ENCODE assay signal across 7 mouse cellular contexts in genomic region chr2:38926145-38926891, GRCm38 (mm10). TPM values are rescaled to one million over a fixed set of nuclear protein-coding genes. Genes with fewer than 3 reads are reported as not detected.
DNase-seq lines count a peak whose midpoint lies in the region; ATAC-seq and TF ChIP-seq lines count a peak whose summit lies in the region.

No protein-coding gene starts in this region.

- H3K27ac ChIP-seq in embryonic facial prominence, embryonic 12.5 days = peak overlapping the region; percentile 30; the same call in 1 of the 2 replicates
- no peak overlapping the region for H3K27ac ChIP-seq in kidney, adult 2 months (ENCODE audit: insufficient read depth, low read depth, low read length)
- no peak overlapping the region for H3K27ac ChIP-seq in limb, embryonic 12.5 days
- 0 out of 2 replicates have a peak overlapping the region, but pooled peaks have one; percentile 3 for H3K27ac ChIP-seq in midbrain, embryonic 15.5 days
- no peak overlapping the region for H3K27ac ChIP-seq in spleen, adult 2 months (ENCODE audit: insufficient read depth, low read length)

- no peaks in the 10 kb centered on the region for H3K9me3 ChIP-seq in embryonic facial prominence, embryonic 12.5 days
- no peaks in the 10 kb centered on the region for H3K9me3 ChIP-seq in limb, embryonic 12.5 days
- no peaks in the 10 kb centered on the region for H3K9me3 ChIP-seq in midbrain, embryonic 15.5 days

- H3K9ac ChIP-seq in embryonic facial prominence, embryonic 12.5 days = peak overlapping the region; percentile 61
- H3K9ac ChIP-seq in limb, embryonic 12.5 days (replicated peaks) = peak overlapping the region; percentile 65
- H3K9ac ChIP-seq in midbrain, embryonic 15.5 days = peak overlapping the region; percentile 74

- peak overlapping the region; percentile 84 for H3K4me3 ChIP-seq in embryonic facial prominence, embryonic 12.5 days
- H3K4me3 ChIP-seq in kidney, adult 2 months (ENCODE audit: insufficient read depth, low read depth, low read length) = peak overlapping the region; percentile 88
- peak overlapping the region; percentile 83 for H3K4me3 ChIP-seq in limb, embryonic 12.5 days (replicated peaks)
- peak overlapping the region; percentile 61 for H3K4me3 ChIP-seq in midbrain, embryonic 15.5 days
- H3K4me3 ChIP-seq in spleen, adult 2 months (ENCODE audit: extremely low read depth, insufficient read depth, insufficient read length) = peak overlapping the region; percentile 95

- TF ChIP-seq POLR2A in kidney, adult 2 months (IDR thresholded peaks at IDR 0.05; ENCODE audit: low read depth, low read length) = no peak
- TF ChIP-seq POLR2A in spleen, adult 2 months (IDR thresholded peaks at IDR 0.05; ENCODE audit: low read depth, low read length) = no peak

- peak overlapping the region; percentile 96 for H3K4me2 ChIP-seq in embryonic facial prominence, embryonic 12.5 days (replicated peaks)
- peak overlapping the region; percentile 99 for H3K4me2 ChIP-seq in limb, embryonic 12.5 days
- H3K4me2 ChIP-seq in midbrain, embryonic 15.5 days = peak overlapping the region; percentile 98

- peaks cover 11% of the 10 kb centered on the region for H3K4me1 ChIP-seq in embryonic facial prominence, embryonic 12.5 days
- no peaks in the 10 kb centered on the region for H3K4me1 ChIP-seq in kidney, adult 2 months (ENCODE audit: control insufficient read depth, insufficient read depth, low read length)
- H3K4me1 ChIP-seq in limb, embryonic 12.5 days (replicated peaks) = peaks cover 14% of the 10 kb centered on the region
- peaks cover 21% of the 10 kb centered on the region for H3K4me1 ChIP-seq in midbrain, embryonic 15.5 days
- H3K4me1 ChIP-seq in spleen, adult 2 months (ENCODE audit: control insufficient read depth, insufficient read depth, insufficient read length) = peaks cover 5% of the 10 kb centered on the region; the same call in 1 of the 2 replicates

- H3K27me3 ChIP-seq in embryonic facial prominence, embryonic 12.5 days = no peaks in the 10 kb centered on the region
- no peaks in the 10 kb centered on the region for H3K27me3 ChIP-seq in kidney, adult 2 months (replicated peaks; ENCODE audit: control insufficient read depth, insufficient read depth, low read length)
- H3K27me3 ChIP-seq in limb, embryonic 12.5 days = peaks cover 13% of the 10 kb centered on the region
- H3K27me3 ChIP-seq in midbrain, embryonic 15.5 days (replicated peaks) = peaks cover 11% of the 10 kb centered on the region
- peaks cover 16% of the 10 kb centered on the region for H3K27me3 ChIP-seq in spleen, adult 2 months (ENCODE audit: control insufficient read depth, insufficient read depth, low read length)

- under 1% methylated on average over 47 of the region's 53 CpGs for WGBS in embryonic facial prominence, embryonic 12.5 days
- under 1% methylated on average over 49 of the region's 53 CpGs for WGBS in kidney, adult 2 months
- under 1% methylated on average over 50 of the region's 53 CpGs for WGBS in limb, embryonic 12.5 days
- WGBS in midbrain, embryonic 15.5 days = under 1% methylated on average over 36 of the region's 53 CpGs
- under 1% methylated on average over 53 of the region's 53 CpGs for WGBS in spleen, adult 2 months

- H3K36me3 ChIP-seq in embryonic facial prominence, embryonic 12.5 days = no peaks in the 10 kb centered on the region
- H3K36me3 ChIP-seq in kidney, adult 2 months (ENCODE audit: control insufficient read depth, insufficient read depth, low read length) = no peaks in the 10 kb centered on the region
- H3K36me3 ChIP-seq in limb, embryonic 12.5 days = no peaks in the 10 kb centered on the region
- no peaks in the 10 kb centered on the region for H3K36me3 ChIP-seq in midbrain, embryonic 15.5 days (replicated peaks)
- H3K36me3 ChIP-seq in spleen, adult 2 months (ENCODE audit: control insufficient read depth, insufficient read depth, low read length) = no peaks in the 10 kb centered on the region

- ATAC-seq in embryonic facial prominence, embryonic 12.5 days (ENCODE audit: insufficient number of reproducible peaks, insufficient read depth, low FRiP score, low TSS enrichment) = peak; percentile 93
- peak; percentile 94 for ATAC-seq in limb, embryonic 12.5 days (ENCODE audit: insufficient number of reproducible peaks, insufficient read depth, low FRiP score, low TSS enrichment, low read depth)
- peak; percentile 95 for ATAC-seq in midbrain, embryonic 15.5 days (replicated peaks)

- TF ChIP-seq CTCF in kidney, adult 2 months (conservative IDR thresholded peaks at IDR 0.05; ENCODE audit: insufficient read depth, insufficient read length, low read depth, low read length) = no peak
- no peak for TF ChIP-seq CTCF in spleen, adult 2 months (IDR thresholded peaks at IDR 0.05; ENCODE audit: extremely low read depth, insufficient read depth, insufficient read length, insufficient replicate concordance)

- peak; percentile 93 for DNase-seq in adrenal gland, postnatal 25 days
- peak; percentile 96 for DNase-seq in heart, adult 18-20 months
- DNase-seq in kidney, adult 2 months = peak; percentile 97
- DNase-seq in spleen, adult 2 months (ENCODE audit: low read depth in 1 of 2, low spot score in 2 of 2) = peak; percentile 90 to 94

RNA-seq across cellular contexts. Expression of gene Nr6a1, which starts 1.2 kb away (rescaled TPM):
- 9.5 and 10.2 TPM in 2 replicates for total RNA-seq in adrenal gland, postnatal 25 days (2021)
- 1.3 and 2.0 TPM in 2 replicates for polyA plus RNA-seq in embryonic facial prominence, embryonic 12.5 days (2016; fragmentation: Nextera tagmentation; extraction: Ambion mirVana)
- total RNA-seq in heart, adult 18-20 months (2021) = 1 to 10 TPM in 1 of 2 experiments, under 1 TPM in 1; 0.82 to 1.2 TPM
- polyA plus RNA-seq in kidney, adult 2 months (2012; rRNA removed) = 2.6 and 5.1 TPM in 2 replicates
- polyA plus RNA-seq in limb, embryonic 12.5 days (2016; fragmentation: Nextera tagmentation; extraction: Ambion mirVana) = 0.83 and 0.85 TPM in 2 replicates
- 1.6 and 1.8 TPM in 2 replicates for polyA plus RNA-seq in midbrain, embryonic 15.5 days (2015; fragmentation: Nextera tagmentation; extraction: Ambion mirVana)
- polyA plus RNA-seq in spleen, adult 2 months (2012; rRNA removed) = 0.70 and 1.3 TPM in 2 replicates

RNA-seq across cellular contexts. Expression of gene Olfml2a, which starts 5.5 kb away (rescaled TPM):
- 9.3 and 10.6 TPM in 2 replicates for total RNA-seq in adrenal gland, postnatal 25 days (2021)
- 5.7 and 6.0 TPM in 2 replicates for polyA plus RNA-seq in embryonic facial prominence, embryonic 12.5 days (2016; fragmentation: Nextera tagmentation; extraction: Ambion mirVana)
- total RNA-seq in heart, adult 18-20 months (2021) = 1 to 10 TPM; 2.9 to 4.8 TPM
- polyA plus RNA-seq in kidney, adult 2 months (2012; rRNA removed) = 0.98 and 1.2 TPM in 2 replicates
- 4.7 and 6.2 TPM in 2 replicates for polyA plus RNA-seq in limb, embryonic 12.5 days (2016; fragmentation: Nextera tagmentation; extraction: Ambion mirVana)
- polyA plus RNA-seq in midbrain, embryonic 15.5 days (2015; fragmentation: Nextera tagmentation; extraction: Ambion mirVana) = 3.6 and 4.6 TPM in 2 replicates
- 2.4 and 3.3 TPM in 2 replicates for polyA plus RNA-seq in spleen, adult 2 months (2012; rRNA removed)

Comparison
In these comparisons a context has a peak if more than half of its experiments do, and no peak if none do; other contexts are left out.
1. H3K27ac ChIP-seq: peak in embryonic facial prominence, embryonic 12.5 days (single experiment) and midbrain, embryonic 15.5 days (single experiment); none in kidney, adult 2 months (single experiment), limb, embryonic 12.5 days (single experiment) and spleen, adult 2 months (single experiment).
2. Peak in every context shown above with its lines, with median percentiles within 50 percentile points of each other: DNase-seq, ATAC-seq, H3K4me2 ChIP-seq, H3K4me3 ChIP-seq and H3K9ac ChIP-seq.